Mouse (Mus musculus) heart, postnatal 0 days (tissue): ENCODE measurements around the gene Gdpd2.

Experiments
- CTCF ChIP-seq: IDR thresholded peaks from 2 replicates; pipeline ENCODE4 v1.5.1; 2016; ENCODE audit warnings: antibody characterized with exemption, control low read depth, low read depth
- EP300 ChIP-seq: IDR thresholded peaks from 2 replicates; pipeline ENCODE4 v1.6.1; 2016; ENCODE audit warnings: antibody characterized with exemption, low read depth

DNA sequence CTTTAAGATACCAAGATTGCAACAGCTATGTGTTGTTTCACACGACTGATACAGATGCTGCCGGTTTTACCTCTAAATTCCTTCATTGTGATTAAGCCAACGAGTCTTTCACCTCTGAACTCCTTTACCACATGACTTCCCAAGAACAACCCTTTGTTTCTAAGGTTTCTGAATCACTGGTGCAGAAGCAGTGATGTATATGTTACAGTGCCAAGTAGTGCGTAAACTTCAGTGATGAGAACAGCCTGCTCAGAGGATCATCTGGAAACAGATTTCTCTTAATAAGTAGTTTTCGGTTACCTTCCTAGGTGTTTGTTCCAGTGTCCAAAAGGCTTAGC is 41.7 kb upstream of the Gdpd2 start:
- TF ChIP-seq CTCF (no peak), EP300 (no peak)
